Mouse (Mus musculus): ENCODE results near the gene Trim45.

Trim45 gene

DNA sequence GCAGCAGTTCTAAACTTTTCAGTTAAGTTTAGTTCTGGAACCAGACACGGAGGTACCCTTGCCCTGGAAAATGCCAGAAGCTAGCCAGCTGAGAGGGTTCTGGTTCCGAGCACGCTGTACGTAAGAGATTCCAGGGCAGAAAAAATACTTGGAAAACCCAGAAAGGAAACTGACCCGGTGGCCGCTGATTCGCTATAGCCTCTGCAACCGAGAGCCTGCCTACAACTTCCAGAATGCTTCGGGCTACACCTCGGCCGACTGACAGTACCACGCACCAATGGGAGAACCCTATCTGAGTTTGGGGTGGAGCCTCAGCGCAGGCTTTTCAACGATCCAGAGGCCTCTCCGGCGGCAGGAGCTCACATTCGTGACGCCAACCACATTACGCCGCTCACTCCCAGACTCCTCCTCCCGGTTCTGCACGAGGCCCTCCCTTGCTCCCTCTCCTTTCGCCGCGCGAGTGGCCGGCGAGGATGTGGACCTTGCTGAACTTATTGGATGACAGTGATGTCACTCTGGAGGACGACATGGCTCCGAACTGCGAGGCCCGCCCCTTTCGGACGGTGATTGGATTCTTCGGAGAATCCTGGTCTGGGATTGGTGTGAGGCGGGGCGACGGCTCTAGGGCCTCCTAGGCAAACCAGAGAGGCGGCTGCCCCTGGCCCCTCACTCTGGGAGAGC lies at the start of gene Trim45:
Gene Trim45 (plus strand): TSS at position 378 of the 681 bp plus-strand sequence.
- DNase-seq, result peak; percentile 100

DNA sequence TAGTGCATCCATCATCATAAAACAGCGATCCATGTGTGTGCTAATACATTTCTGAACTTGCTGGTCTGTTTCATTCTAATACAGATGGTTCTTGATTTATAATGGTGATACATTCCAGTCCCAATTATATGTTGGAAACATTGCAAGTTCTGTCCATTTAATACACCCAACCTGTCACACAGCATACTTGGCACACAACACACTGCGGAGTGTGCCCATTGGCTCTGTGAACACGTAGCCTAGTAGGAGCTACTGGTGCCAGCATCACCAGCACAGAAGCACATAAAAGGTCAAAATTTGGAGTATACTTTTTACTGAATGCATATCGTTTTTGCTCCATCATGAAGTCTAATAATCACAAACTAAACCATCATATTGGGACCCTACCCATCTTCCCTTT lies 44.9 kb upstream of the Trim45 start:
- DNase-seq, result no peak

DNA sequence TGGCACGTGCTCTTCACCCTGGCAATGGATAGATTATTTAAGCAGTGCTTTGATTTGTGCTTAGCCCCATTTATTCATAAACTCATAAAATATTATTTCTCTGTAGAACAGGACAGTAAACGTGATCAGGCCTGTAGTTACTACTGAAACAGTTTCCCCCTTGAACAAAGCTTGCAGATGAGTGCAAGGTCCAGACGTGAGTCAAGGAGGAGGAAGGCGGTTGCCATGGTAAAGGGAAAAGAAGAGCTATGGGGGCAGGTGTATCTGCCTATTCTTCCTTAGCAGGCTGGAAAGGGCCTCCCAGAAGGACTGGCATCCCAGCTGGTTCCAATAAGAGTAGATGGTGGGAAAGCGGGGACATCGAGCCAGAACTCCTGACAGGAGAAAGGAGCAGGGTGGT lies 40.6 kb upstream of the Trim45 start:
- no peak for DNase-seq

DNA sequence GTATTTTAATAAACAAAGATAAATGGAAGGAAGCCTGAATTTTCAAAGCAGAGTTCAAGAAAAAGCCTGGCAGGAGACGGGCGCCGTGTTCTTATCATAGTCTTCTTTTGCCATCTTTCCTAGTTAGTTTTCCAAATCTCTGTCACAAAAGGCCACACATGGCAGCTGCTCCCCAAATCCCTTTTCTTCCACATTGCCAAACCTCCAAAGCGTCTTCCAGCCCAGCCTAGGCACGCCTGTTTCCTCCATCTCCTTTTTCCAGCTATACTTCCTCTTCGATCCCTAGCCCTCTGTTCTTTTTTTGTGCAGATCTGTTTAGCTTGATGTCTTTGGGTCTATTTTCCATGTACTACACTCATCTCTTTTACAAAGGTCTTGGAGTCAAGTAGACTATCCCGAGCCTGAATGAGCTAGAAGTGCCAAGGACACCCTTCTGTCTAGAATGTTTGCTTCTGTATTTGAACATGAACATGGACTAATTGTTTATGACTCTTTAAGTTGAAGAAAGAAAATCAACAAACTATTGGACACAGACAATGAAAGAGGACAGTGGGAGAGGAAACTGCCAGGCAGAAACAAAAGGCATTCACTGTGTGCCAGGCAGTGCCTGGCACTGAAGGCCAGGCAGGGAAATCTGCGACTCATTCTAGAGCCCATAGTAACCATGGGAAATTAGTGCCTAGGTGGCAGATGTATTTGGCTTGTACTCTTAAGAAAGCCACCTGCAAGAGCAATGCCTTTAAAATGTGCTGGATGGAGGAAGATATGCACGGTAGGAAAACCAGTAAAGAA lies 40.0 kb upstream of the Trim45 start:
- no peak for DNase-seq

DNA sequence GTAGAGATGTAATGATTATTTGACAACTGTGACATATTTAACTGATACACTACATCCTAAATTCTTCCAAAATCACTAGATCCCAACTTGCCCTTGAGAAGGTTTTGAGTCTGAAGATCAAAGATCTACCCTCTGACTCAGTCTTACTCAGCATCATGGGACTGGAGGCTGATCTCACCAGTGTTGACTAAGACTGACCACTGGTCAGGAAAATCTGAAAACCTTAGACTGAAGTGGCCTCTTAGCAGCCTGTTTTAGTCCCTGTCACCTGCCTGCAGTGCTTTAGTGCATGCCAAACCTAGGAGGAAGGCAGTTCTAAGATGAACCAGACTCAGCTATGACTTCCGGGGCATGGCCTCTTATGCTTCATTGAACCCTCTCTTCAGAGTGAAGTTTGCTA lies 32.8 kb upstream of the Trim45 start:
- DNase-seq, result no peak

- DNase-seq, result no peak
Observed at GRCm38 (mm10) chr3:100890406-100890805, 31.6 kb upstream of the Trim45 start.

- DNase-seq, result peak; percentile 14
Observed at GRCm38 (mm10) chr3:100892383-100893335, 29.3 kb upstream of the Trim45 start.

DNA sequence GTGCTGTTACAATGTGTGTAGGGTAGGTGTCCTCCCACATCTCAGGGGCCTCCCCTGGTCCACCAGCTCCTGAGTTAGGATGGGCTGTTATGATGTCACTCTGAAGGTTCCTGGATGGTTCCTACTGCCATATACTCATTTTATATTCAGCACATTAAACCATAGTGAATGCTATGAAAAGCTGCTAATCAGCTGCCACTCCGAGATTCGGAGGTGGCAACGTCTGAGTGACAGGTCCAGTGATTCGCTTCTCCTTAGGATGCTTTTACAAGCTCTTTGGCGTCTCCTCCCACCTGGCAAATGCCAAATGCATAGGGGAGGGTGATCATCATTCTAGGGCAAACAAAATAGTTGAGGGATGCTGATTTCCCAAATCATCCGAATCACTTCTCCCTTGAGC lies 26.5 kb upstream of the Trim45 start:
- DNase-seq, result no peak

DNA sequence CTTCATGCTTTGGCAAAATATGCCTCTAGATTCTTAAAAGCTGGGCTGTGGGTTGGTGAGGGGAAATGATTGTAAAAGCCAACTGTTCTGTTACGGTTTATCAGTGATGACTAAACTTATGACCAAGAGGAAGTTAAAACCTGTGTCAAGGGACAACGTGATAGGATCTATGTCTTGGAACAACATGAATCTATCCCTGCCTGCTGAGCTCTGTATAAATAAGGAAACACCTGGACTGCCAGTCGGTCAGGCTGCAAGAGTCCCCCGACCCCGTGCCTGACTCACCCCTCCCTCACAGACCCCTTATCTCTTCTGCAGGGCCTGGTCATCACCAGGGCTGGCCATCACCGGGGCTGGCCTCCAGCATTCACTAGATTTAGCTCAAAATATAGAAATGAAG lies 15.9 kb upstream of the Trim45 start:
- DNase-seq, result no peak

DNA sequence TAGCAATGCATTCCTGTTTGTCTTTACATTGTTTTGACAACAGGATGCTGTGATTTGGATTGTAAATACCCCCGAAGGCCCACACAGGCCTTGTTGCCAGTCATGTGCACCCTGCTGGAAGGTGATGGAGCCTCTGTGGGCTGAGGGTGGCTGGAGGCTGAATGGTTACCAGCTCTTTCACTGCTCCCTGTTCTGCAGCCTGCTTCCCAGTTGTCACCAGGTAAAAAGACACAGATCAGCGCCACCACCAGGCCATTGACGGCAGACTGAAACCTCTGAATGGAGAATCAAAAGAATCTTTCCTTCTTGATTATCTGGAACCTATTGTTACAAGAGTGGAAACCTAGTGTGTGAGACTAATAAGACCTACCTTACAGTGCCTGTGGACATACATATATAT lies 15.1 kb upstream of the Trim45 start:
- peak; percentile 9 for DNase-seq

GRCm38 (mm10) chr3:100908594-100908993 lies 13.4 kb upstream of the Trim45 start:
- DNase-seq, result no peak

- no peak for DNase-seq
Observed at GRCm38 (mm10) chr3:100910621-100911020, 11.4 kb upstream of the Trim45 start.

- DNase-seq, result no peak
Observed at GRCm38 (mm10) chr3:100911026-100911425, 11.0 kb upstream of the Trim45 start.

- no peak for DNase-seq
Observed at GRCm38 (mm10) chr3:100911498-100912213, 10.3 kb upstream of the Trim45 start.

- no peak for DNase-seq
Observed at GRCm38 (mm10) chr3:100916844-100917243, 5.2 kb upstream of the Trim45 start.

DNA sequence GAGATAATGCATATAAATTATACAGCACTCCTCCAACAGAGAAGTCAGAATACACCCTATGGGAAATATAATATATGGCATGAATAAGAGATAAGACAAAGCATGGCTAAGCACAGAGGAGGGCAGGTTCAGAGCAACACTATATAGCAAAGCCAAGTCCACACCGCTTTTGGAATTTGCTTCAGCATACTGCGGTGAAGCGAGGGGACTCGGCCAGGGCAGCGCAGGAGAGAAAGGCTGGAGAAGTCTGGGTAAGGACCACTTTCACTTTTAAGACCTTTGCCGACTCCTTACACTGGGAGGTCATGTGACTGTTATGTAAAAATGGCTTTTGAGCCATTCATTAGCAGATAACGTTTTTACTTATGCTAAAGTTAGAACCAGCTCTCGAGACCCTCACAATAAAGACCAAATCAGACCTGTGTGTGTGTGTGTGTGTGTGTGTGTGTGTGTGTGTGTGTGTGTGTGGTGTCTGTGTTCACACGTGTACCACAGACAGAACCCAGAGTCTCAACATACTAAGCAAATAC lies 1.3 kb upstream of the Trim45 start:
- DNase-seq, result no peak

DNA sequence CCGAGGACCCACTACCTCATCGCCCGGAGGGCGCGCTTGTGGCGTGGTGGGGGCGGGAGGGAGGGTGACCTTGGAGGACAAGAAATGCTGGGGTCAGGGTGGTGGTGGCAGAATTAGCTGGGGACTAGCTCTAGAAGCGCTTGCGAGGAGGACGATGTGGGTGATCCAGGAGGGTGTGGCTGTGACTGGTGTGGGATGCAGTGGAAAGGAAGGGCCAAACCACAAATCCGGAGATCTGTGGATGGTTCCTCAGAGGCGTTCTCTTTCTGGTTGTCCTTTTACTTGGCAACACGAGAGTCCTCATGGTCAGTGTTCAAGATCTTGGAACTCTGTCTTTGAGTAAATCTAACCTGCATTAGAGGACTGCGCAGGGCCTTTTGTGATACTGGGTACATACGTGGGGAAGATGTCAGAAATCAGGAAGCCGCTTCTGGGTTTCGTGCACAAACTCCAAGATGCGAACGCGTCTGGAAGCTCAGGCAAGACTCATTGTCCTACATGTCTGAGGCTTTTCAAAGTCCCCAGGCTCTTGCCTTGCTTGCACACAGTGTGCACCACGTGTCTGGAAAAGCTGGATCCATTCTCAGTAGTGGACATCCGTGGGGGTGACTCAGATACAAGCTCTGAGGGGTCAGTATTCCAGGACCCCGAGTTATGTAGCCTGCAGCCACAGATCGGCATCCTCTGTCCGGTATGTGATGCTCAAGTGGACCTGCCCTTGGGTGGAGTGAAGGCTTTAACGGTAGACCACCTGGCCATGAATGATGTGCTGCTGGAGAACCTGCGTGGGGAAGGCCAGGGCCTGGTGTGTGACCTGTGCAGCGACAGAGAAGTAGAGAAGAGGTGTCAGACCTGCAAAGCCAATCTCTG lies 739 bp downstream of the Trim45 start:
- peak; percentile 18 for DNase-seq

DNA sequence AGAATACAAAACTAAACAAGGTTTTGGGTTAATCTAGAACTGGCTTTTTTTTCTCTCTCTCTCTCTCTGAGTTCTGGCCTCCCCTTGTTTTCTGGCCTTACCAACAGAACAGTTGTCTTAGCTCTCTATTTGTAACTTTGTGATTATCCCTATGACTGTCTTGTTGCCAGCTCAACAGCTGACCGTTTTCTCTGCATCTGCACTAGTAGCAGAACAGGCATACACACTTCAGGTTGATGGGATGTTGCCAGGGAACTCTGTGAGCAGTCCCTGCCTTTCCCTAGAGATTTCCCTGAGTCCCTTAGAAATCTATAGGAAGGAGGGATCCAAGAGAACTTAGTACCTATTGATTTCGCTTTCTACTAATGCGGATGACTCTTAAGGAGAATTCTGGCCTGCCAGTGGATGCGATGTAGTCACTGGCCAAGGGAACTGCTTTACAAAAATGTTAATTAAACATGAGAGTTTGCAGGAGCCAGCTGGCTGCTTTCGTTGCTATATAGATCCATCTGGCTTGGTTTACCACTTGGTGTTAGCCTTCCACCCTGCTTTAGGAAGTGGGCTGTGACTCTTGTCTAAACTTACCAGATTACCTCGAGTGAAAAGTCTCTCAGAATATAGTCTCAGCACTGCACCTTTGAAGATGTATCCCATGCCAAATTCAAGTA lies 2.2 kb downstream of the Trim45 start:
- no peak for DNase-seq

DNA sequence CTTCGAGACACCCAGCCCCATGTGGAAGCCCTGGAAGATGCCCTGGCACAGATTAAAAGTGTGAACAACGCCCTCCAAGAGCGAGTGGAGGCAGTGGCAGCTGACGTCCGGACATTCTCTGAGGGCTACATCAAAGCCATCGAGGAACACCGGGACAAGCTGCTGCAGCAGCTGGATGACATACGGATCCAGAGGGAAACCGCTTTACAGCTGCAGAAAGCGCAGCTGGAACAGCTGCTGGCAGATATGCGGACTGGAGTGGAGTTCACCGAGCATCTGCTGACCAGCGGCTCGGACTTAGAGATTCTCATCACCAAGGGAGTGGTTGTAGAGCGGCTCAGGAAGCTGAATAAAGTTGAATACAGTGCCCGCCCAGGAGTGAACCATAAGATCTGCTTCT lies 3.2 kb downstream of the Trim45 start:
- no peak for DNase-seq

DNA sequence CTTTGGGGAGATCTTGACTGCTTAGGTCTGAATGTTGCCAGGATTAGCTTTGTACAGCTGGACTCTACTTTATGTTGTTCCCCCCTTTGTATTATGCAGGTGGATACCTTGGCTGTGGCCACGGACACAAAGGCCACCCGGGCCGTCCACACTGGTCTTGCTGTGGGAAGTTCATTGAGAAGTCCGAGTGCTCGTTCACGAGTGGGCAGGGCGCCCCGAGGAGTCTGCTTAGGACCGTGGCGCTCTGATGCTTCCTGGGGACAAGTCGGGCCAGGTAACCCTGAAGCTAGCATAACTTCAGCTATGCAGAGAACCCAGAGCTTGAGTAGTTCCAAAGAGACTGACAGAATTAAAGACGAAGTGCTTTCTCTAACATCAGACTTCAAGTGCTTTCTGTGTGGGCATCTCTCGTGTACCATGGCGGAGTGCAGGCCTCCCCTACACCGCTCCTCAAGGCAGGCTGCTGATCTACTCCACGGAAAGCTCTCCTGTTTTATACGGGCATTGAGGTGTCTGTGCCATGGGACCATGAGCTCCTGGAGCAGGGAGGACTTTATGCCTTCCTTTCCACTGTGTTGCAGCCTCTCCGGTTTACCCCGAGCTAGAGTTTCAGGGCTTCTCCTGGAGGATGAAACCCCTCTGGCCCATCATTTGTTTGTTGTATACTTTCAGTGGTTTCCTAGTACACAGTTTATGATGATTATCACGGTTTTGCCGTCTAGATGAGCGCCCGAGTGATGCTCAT lies 9.5 kb downstream of the Trim45 start:
- DNase-seq, result no peak
